Mouse (Mus musculus) intestine, postnatal 0 days (tissue): ENCODE data around the gene Osbp. TPM values are rescaled to one million over a fixed set of nuclear protein-coding genes. Genes with fewer than 3 reads are reported as not detected.
A peak's percentile ranks its signal among the peaks of the same experiment; 100 is the strongest.

Source experiments
- ATAC-seq: fragments of 200-750 bp; cut with Nextera tagmentation; 2 replicates; pipeline ENCODE4 v1.8.0; 2017; ENCODE audit warnings: mild to moderate bottlenecking, moderate TSS enrichment, moderate library complexity
- H3K27ac ChIP-seq: fragments of 300-500 bp; sonication (generic); 2 replicates; pipeline ENCODE4 v1.5.1; 2014; ENCODE audit warnings: mild to moderate bottlenecking, low read depth, low read length, moderate library complexity
- H3K27me3 ChIP-seq: fragments of 300-500 bp; sonication (generic); replicated peaks from 2 replicates; pipeline ENCODE4 v1.6.1; 2014; ENCODE audit warnings: low read length, mixed read lengths; ENCODE audit not compliant: control insufficient read depth, insufficient read depth
- H3K36me3 ChIP-seq: fragments of 300-500 bp; sonication (generic); 2 replicates; pipeline ENCODE4 v1.6.1; 2014; ENCODE audit warnings: mild to moderate bottlenecking, moderate library complexity; ENCODE audit not compliant: control insufficient read depth, insufficient read depth
- H3K4me1 ChIP-seq: fragments of 300-500 bp; sonication (generic); replicated peaks from 2 replicates; pipeline ENCODE4 v1.6.1; 2014; ENCODE audit warnings: antibody characterized with exemption, low read length, mixed read lengths; ENCODE audit not compliant: control insufficient read depth, insufficient read depth
- H3K4me2 ChIP-seq: fragments of 300-500 bp; sonication (generic); replicated peaks from 2 replicates; pipeline ENCODE4 v1.6.1; 2014; ENCODE audit warnings: low read depth, mild to moderate bottlenecking, moderate library complexity
- H3K4me3 ChIP-seq: fragments of 300-500 bp; sonication (generic); 2 replicates; pipeline ENCODE4 v1.5.1; 2014; ENCODE audit warnings: low read depth, low read length
- H3K9ac ChIP-seq: fragments of 300-500 bp; sonication (generic); 2 replicates; pipeline ENCODE4 v1.6.1; 2014; ENCODE audit warnings: mild to moderate bottlenecking, low read depth, low read length
- H3K9me3 ChIP-seq: fragments of 300-500 bp; sonication (generic); 2 replicates; pipeline ENCODE4 v1.6.1; 2016; ENCODE audit warnings: mixed run types; ENCODE audit not compliant: control insufficient read depth
- CTCF ChIP-seq: sonication (generic); IDR thresholded peaks from 2 replicates; pipeline ENCODE4 v1.5.1; 2016; ENCODE audit warnings: low read depth, mild to moderate bottlenecking, control low read depth, antibody characterized with exemption, moderate library complexity
- WGBS: fragments of 180-500 bp; shearing (Covaris S2); extraction: QIAGEN DNeasy Blood & Tissue Kit; methylation state at CpG from one replicate; pipeline ENCODE4 v1.1.7; 2014; 5-methylcytosine and 5-hydroxymethylcytosine counted together
- polyA plus RNA-seq: library from polyadenylated mRNA; unstranded; fragments of >200 nt; fragmentation: Nextera tagmentation; extraction: Ambion mirVana; gene quantifications from 2 replicates; pipeline ENCODE4 v1.2.1, GENCODE M21; 2015

Osbp gene
- polyA plus RNA-seq, 1 experiment from 2014 or later: 6.2 TPM

GRCm38 (mm10) chr19:11949878-11950277 is 15.9 kb upstream of the Osbp start:
- Histone ChIP-seq H3K9ac (no peak overlapping the region), H3K4me1 (no peaks in the 10 kb centered on the region), H3K27ac (no peak overlapping the region), H3K27me3 (no peaks in the 10 kb centered on the region), H3K4me2 (no peak overlapping the region), H3K4me3 (no peak overlapping the region), H3K9me3 (no peaks in the 10 kb centered on the region), H3K36me3 (peaks cover 10% of the 10 kb centered on the region; the same call in 1 of the 2 replicates)
- TF ChIP-seq CTCF: no peak
- no peak for ATAC-seq
- WGBS: 63% methylated on average over 1 of the region's 1 CpGs

GRCm38 (mm10) chr19:11950747-11951146 is 15.0 kb upstream of the Osbp start:
- no peak for TF ChIP-seq CTCF
- no peaks in the 10 kb centered on the region for H3K4me1 ChIP-seq
- H3K9ac ChIP-seq: no peak overlapping the region
- H3K27me3 ChIP-seq: no peaks in the 10 kb centered on the region
- WGBS: 54% methylated on average over 7 of the region's 7 CpGs
- peaks cover under 1% of the 10 kb centered on the region; the same call in 1 of the 2 replicates for H3K36me3 ChIP-seq
- H3K9me3 ChIP-seq: no peaks in the 10 kb centered on the region
- H3K27ac ChIP-seq: no peak overlapping the region
- no peak overlapping the region for H3K4me3 ChIP-seq
- H3K4me2 ChIP-seq: no peak overlapping the region
- ATAC-seq: no peak; the same call in 1 of the 2 replicates

- no peak for ATAC-seq
- 47% methylated on average over 6 of the region's 6 CpGs for WGBS
These were observed 11.5 kb upstream of the Osbp start for GRCm38 (mm10) chr19:11954206-11954605.

GRCm38 (mm10) chr19:11956636-11957035 is 9.1 kb upstream of the Osbp start:
- H3K27ac ChIP-seq: no peak overlapping the region
- WGBS: 65% methylated on average over 5 of the region's 5 CpGs
- H3K9ac ChIP-seq: no peak overlapping the region
- H3K4me1 ChIP-seq: no peaks in the 10 kb centered on the region
- peak; percentile 76 for ATAC-seq
- H3K36me3 ChIP-seq: no peaks in the 10 kb centered on the region
- H3K9me3 ChIP-seq: no peaks in the 10 kb centered on the region
- TF ChIP-seq CTCF: no peak
- no peak overlapping the region for H3K4me2 ChIP-seq
- H3K4me3 ChIP-seq: no peak overlapping the region
- no peaks in the 10 kb centered on the region for H3K27me3 ChIP-seq

More at GRCm38 (mm10) chr19:11954206-11954605, 11.5 kb upstream of the Osbp start:
- H3K36me3 ChIP-seq: no peaks in the 10 kb centered on the region
- no peak overlapping the region for H3K4me2 ChIP-seq
- peak; percentile 25; the same call in 1 of the 2 replicates for TF ChIP-seq CTCF
- no peak overlapping the region for H3K27ac ChIP-seq
- no peaks in the 10 kb centered on the region for H3K4me1 ChIP-seq
- H3K9ac ChIP-seq: no peak overlapping the region
- H3K27me3 ChIP-seq: no peaks in the 10 kb centered on the region
- H3K9me3 ChIP-seq: no peaks in the 10 kb centered on the region
- no peak overlapping the region for H3K4me3 ChIP-seq

GRCm38 (mm10) chr19:11957396-11957795 is 8.3 kb upstream of the Osbp start:
- Histone ChIP-seq H3K4me2 (no peak overlapping the region), H3K27ac (no peak overlapping the region), H3K9ac (no peak overlapping the region), H3K9me3 (no peaks in the 10 kb centered on the region), H3K4me3 (no peak overlapping the region), H3K4me1 (no peaks in the 10 kb centered on the region), H3K36me3 (no peaks in the 10 kb centered on the region), H3K27me3 (no peaks in the 10 kb centered on the region)
- TF ChIP-seq CTCF: no peak
- 88% methylated on average over 5 of the region's 5 CpGs for WGBS
- ATAC-seq: no peak

- no peak for ATAC-seq
- 71% methylated on average over 8 of the region's 8 CpGs for WGBS
- Histone ChIP-seq H3K36me3 (no peaks in the 10 kb centered on the region), H3K9ac (no peak overlapping the region), H3K4me1 (no peaks in the 10 kb centered on the region), H3K4me2 (no peak overlapping the region), H3K9me3 (no peaks in the 10 kb centered on the region), H3K4me3 (no peak overlapping the region), H3K27me3 (no peaks in the 10 kb centered on the region), H3K27ac (no peak overlapping the region)
- no peak for TF ChIP-seq CTCF
These were observed 7.9 kb upstream of the Osbp start for GRCm38 (mm10) chr19:11957846-11958245.

- no peaks in the 10 kb centered on the region for H3K27me3 ChIP-seq
- no peaks in the 10 kb centered on the region for H3K36me3 ChIP-seq
- H3K9me3 ChIP-seq: no peaks in the 10 kb centered on the region
- no peak overlapping the region for H3K9ac ChIP-seq
- ATAC-seq: no peak
- H3K4me1 ChIP-seq: 0 out of 2 replicates have a peak, but pooled peaks cover 7% of the 10 kb centered on the region
- H3K4me3 ChIP-seq: no peak overlapping the region
- TF ChIP-seq CTCF: peak; percentile 48
- H3K27ac ChIP-seq: no peak overlapping the region
- no peak overlapping the region for H3K4me2 ChIP-seq
- 91% methylated on average over 1 of the region's 1 CpGs for WGBS
These were observed 1.5 kb upstream of the Osbp start for GRCm38 (mm10) chr19:11964266-11964665.
